Mouse (Mus musculus): ENCODE measurements around the gene Hbp1.

- TF ChIP-seq CTCF (IDR thresholded peaks at IDR 0.05; ENCODE audit: low read depth) (no peak), EP300 (IDR thresholded peaks at IDR 0.05; ENCODE audit: low read depth) (no peak)
These were observed 7.2 kb downstream of the Hbp1 start for GRCm38 (mm10) chr12:31943020-31943654.
